Comparison of ENCODE assay signal across 11 mouse cellular contexts in the genomic region with DNA sequence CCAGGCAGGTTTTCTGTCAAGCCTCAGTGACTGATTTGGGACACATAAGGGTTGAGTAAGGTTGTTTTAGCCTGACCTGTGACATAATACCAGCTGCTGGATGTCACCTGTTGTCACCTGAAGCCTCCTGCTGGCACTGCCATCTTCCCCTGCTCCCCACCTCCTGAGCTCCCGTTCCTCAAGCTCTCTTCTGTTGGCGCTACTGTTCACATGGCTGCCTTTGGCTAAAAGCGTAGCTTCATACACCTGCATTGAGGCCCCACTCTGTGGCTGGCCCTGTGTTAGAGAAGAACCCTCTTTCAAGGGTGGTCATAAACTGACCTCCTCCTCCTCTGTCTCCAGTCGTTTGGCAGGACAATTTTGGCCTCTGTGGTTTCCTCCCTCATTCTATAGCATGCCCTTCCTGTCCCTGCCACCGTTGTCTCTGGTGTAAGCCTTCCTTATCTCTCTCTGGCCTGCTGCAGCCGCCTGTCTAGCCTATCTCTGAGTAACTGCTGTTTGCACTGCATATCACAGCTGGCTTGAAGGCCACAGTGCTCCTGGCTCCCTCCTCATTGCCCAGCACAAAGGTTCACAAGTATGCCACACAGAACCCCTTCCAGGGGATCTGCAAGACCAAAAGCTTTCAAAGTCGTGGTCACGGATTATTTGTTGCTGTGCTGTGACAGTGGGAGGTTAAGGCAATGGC. TPM values are rescaled to one million over a fixed set of nuclear protein-coding genes. Genes with fewer than 3 reads are reported as not detected.
DNase-seq lines count a peak whose midpoint lies in the region; ATAC-seq lines count a peak whose summit lies in the region.
"Had no signal": no experiment of that assay in that cellular context is flagged by ENCODE, and none has a peak within 500 bp of the region (broad histone marks: within the 10 kb centered on the region; RNA-seq: fewer than 3 reads in every experiment).

No protein-coding gene starts in this region.

- H3K4me1 ChIP-seq in kidney, embryonic 16.5 days (ENCODE audit: insufficient read depth, low read length): no peaks in the 10 kb centered on the region
- H3K4me1 ChIP-seq in liver, embryonic 12.5 days: peaks cover 85% of the 10 kb centered on the region
- 0 out of 2 replicates have a peak, but pooled peaks cover 5% of the 10 kb centered on the region for H3K4me1 ChIP-seq in stomach, embryonic 15.5 days
- H3K4me1 ChIP-seq in hindbrain, embryonic 11.5 days (replicated peaks; ENCODE audit: control insufficient read depth, insufficient read depth, low read length): no peaks in the 10 kb centered on the region

- peak; percentile 27; the same call in 1 of the 2 replicates for ATAC-seq in kidney, embryonic 16.5 days (ENCODE audit: low FRiP score, low TSS enrichment)
- ATAC-seq in liver, embryonic 12.5 days: peak; percentile 99
- peak; percentile 97 for ATAC-seq in stomach, embryonic 15.5 days (ENCODE audit: insufficient read depth, low FRiP score, low read depth)
- no peak for ATAC-seq in CD4-positive, CD25-positive, alpha-beta regulatory T cell, adult 4 months
- ATAC-seq in hindbrain, embryonic 11.5 days (ENCODE audit: low FRiP score): no peak

- WGBS in kidney, embryonic 16.5 days: 61% methylated on average over 8 of the region's 8 CpGs
- WGBS in liver, embryonic 12.5 days (ENCODE audit: insufficient replicate concordance): 5% methylated on average over 8 of the region's 8 CpGs
- WGBS in stomach, embryonic 15.5 days: 47% methylated on average over 8 of the region's 8 CpGs
- WGBS in hindbrain, embryonic 11.5 days: 69% methylated on average over 8 of the region's 8 CpGs

- H3K27me3 ChIP-seq in kidney, embryonic 16.5 days (ENCODE audit: insufficient read depth, low read length): no peaks in the 10 kb centered on the region
- no peaks in the 10 kb centered on the region for H3K27me3 ChIP-seq in liver, embryonic 12.5 days (replicated peaks)
- no peaks in the 10 kb centered on the region for H3K27me3 ChIP-seq in stomach, embryonic 15.5 days (replicated peaks)
- H3K27me3 ChIP-seq in hindbrain, embryonic 11.5 days (ENCODE audit: control insufficient read depth, insufficient read depth, low read length): no peaks in the 10 kb centered on the region
- H3K27me3 ChIP-seq: embryonic facial prominence, embryonic 13.5 days; midbrain, embryonic 12.5 days had no signal

- peaks cover 16% of the 10 kb centered on the region for H3K36me3 ChIP-seq in kidney, embryonic 16.5 days (ENCODE audit: insufficient read depth, low read length)
- H3K36me3 ChIP-seq in liver, embryonic 12.5 days: peaks cover 84% of the 10 kb centered on the region
- H3K36me3 ChIP-seq in stomach, embryonic 15.5 days: peaks cover 20% of the 10 kb centered on the region
- H3K36me3 ChIP-seq in hindbrain, embryonic 11.5 days (ENCODE audit: control insufficient read depth, insufficient read depth, low read length): 0 out of 2 replicates have a peak, but pooled peaks cover 2% of the 10 kb centered on the region

- no peak overlapping the region for H3K9ac ChIP-seq in kidney, embryonic 16.5 days (replicated peaks; ENCODE audit: low read length)
- H3K9ac ChIP-seq in liver, embryonic 12.5 days: peak overlapping the region; percentile 65
- H3K9ac ChIP-seq in stomach, embryonic 15.5 days: no peak overlapping the region
- no peak overlapping the region for H3K9ac ChIP-seq in hindbrain, embryonic 11.5 days (ENCODE audit: low read depth, low read length)
- H3K9ac ChIP-seq: embryonic facial prominence, embryonic 13.5 days; midbrain, embryonic 12.5 days had no signal

- H3K27ac ChIP-seq in kidney, embryonic 16.5 days (ENCODE audit: low read length): no peak overlapping the region
- H3K27ac ChIP-seq in liver, embryonic 12.5 days: peak overlapping the region; percentile 94
- peak overlapping the region; percentile 48 for H3K27ac ChIP-seq in stomach, embryonic 15.5 days
- no peak overlapping the region for H3K27ac ChIP-seq in hindbrain, embryonic 11.5 days (ENCODE audit: low read depth, low read length)
- H3K27ac ChIP-seq: embryonic facial prominence, embryonic 13.5 days; midbrain, embryonic 12.5 days had no signal

- H3K4me3 ChIP-seq in kidney, embryonic 16.5 days (ENCODE audit: low read length): no peak overlapping the region
- H3K4me3 ChIP-seq in liver, embryonic 12.5 days: peak overlapping the region; percentile 36
- no peak overlapping the region for H3K4me3 ChIP-seq in stomach, embryonic 15.5 days (replicated peaks)
- no peak overlapping the region for H3K4me3 ChIP-seq in hindbrain, embryonic 11.5 days (ENCODE audit: low read depth, low read length)
- H3K4me3 ChIP-seq: embryonic facial prominence, embryonic 13.5 days; midbrain, embryonic 12.5 days had no signal

- DNase-seq in kidney, adult 9 months: no peak
- DNase-seq in c-Kit-positive CD71-positive TER-119-positive erythroid progenitor cells, embryonic 14.5 days (ENCODE audit: low spot score): peak; percentile 87
- DNase-seq in hindbrain, embryonic 11.5 days (ENCODE audit: low spot score): no peak
- DNase-seq: gastrocnemius, postnatal 14 days; kidney, adult 8-10 months had no signal

- H3K4me2 ChIP-seq in kidney, embryonic 16.5 days (replicated peaks; ENCODE audit: low read depth, low read length): no peak overlapping the region
- peak overlapping the region; percentile 69 for H3K4me2 ChIP-seq in liver, embryonic 12.5 days
- no peak overlapping the region for H3K4me2 ChIP-seq in stomach, embryonic 15.5 days
- H3K4me2 ChIP-seq in hindbrain, embryonic 11.5 days (replicated peaks; ENCODE audit: low read depth, low read length): no peak overlapping the region
- H3K4me2 ChIP-seq: embryonic facial prominence, embryonic 13.5 days; midbrain, embryonic 12.5 days had no signal

- no peaks in the 10 kb centered on the region for H3K9me3 ChIP-seq in kidney, embryonic 16.5 days (ENCODE audit: low read length)
- no peaks in the 10 kb centered on the region for H3K9me3 ChIP-seq in liver, embryonic 12.5 days (replicated peaks)
- no peaks in the 10 kb centered on the region for H3K9me3 ChIP-seq in stomach, embryonic 15.5 days
- no peaks in the 10 kb centered on the region for H3K9me3 ChIP-seq in hindbrain, embryonic 11.5 days (ENCODE audit: control insufficient read depth, low read length)
- H3K9me3 ChIP-seq: embryonic facial prominence, embryonic 13.5 days; midbrain, embryonic 12.5 days had no signal

RNA-seq across cellular contexts. Expression of a gene that starts 10.1 kb away (rescaled TPM):
- polyA plus RNA-seq in kidney, embryonic 16.5 days (2015; fragmentation: Nextera tagmentation; extraction: Ambion mirVana): 29.9 and 31.0 TPM in 2 replicates
- 45.2 and 47.2 TPM in 2 replicates for polyA plus RNA-seq in liver, embryonic 12.5 days (2016; fragmentation: Nextera tagmentation; extraction: Ambion mirVana)
- 43.1 and 58.5 TPM in 2 replicates for polyA plus RNA-seq in stomach, embryonic 15.5 days (2015; fragmentation: Nextera tagmentation; extraction: Ambion mirVana)
- 10 to 100 TPM; 43.4 to 47.5 TPM for polyA plus RNA-seq in CD4-positive, CD25-positive, alpha-beta regulatory T cell, adult 4 months (2017; shearing (Covaris generic))
- 15.5 and 19.3 TPM in 2 replicates for polyA plus RNA-seq in hindbrain, embryonic 11.5 days (2014; fragmentation: Nextera tagmentation; extraction: Ambion mirVana)

RNA-seq across cellular contexts. Expression of a gene that starts 21.2 kb away (rescaled TPM):
- 11.8 and 15.2 TPM in 2 replicates for polyA plus RNA-seq in kidney, embryonic 16.5 days (2015; fragmentation: Nextera tagmentation; extraction: Ambion mirVana)
- polyA plus RNA-seq in liver, embryonic 12.5 days (2016; fragmentation: Nextera tagmentation; extraction: Ambion mirVana): 7.4 and 8.3 TPM in 2 replicates
- polyA plus RNA-seq in stomach, embryonic 15.5 days (2015; fragmentation: Nextera tagmentation; extraction: Ambion mirVana): 11.8 and 13.5 TPM in 2 replicates
- polyA plus RNA-seq in CD4-positive, CD25-positive, alpha-beta regulatory T cell, adult 4 months (2017; shearing (Covaris generic)): 10 to 100 TPM; 13.5 to 15.8 TPM
- 3.3 and 4.6 TPM in 2 replicates for polyA plus RNA-seq in hindbrain, embryonic 11.5 days (2014; fragmentation: Nextera tagmentation; extraction: Ambion mirVana)

RNA-seq across cellular contexts. Expression of a gene that starts 35.1 kb away (rescaled TPM):
- polyA plus RNA-seq in kidney, embryonic 16.5 days (2015; fragmentation: Nextera tagmentation; extraction: Ambion mirVana): 0.07 TPM in 1 of 2 replicates, not detected in the other
- polyA plus RNA-seq in liver, embryonic 12.5 days (2016; fragmentation: Nextera tagmentation; extraction: Ambion mirVana): not detected in 2 replicates
- not detected in 2 replicates for polyA plus RNA-seq in stomach, embryonic 15.5 days (2015; fragmentation: Nextera tagmentation; extraction: Ambion mirVana)
- not detected for polyA plus RNA-seq in CD4-positive, CD25-positive, alpha-beta regulatory T cell, adult 4 months (2017; shearing (Covaris generic))
- not detected in 2 replicates for polyA plus RNA-seq in hindbrain, embryonic 11.5 days (2014; fragmentation: Nextera tagmentation; extraction: Ambion mirVana)
- polyA plus RNA-seq: embryonic facial prominence, embryonic 13.5 days; midbrain, embryonic 12.5 days had no signal

RNA-seq across cellular contexts. Expression of a gene that starts 41.3 kb away (rescaled TPM):
- polyA plus RNA-seq in kidney, embryonic 16.5 days (2015; fragmentation: Nextera tagmentation; extraction: Ambion mirVana): 0.10 TPM in 1 of 2 replicates, not detected in the other
- not detected in 2 replicates for polyA plus RNA-seq in liver, embryonic 12.5 days (2016; fragmentation: Nextera tagmentation; extraction: Ambion mirVana)
- polyA plus RNA-seq in stomach, embryonic 15.5 days (2015; fragmentation: Nextera tagmentation; extraction: Ambion mirVana): not detected in 2 replicates
- polyA plus RNA-seq in CD4-positive, CD25-positive, alpha-beta regulatory T cell, adult 4 months (2017; shearing (Covaris generic)): not detected
- not detected in 2 replicates for polyA plus RNA-seq in hindbrain, embryonic 11.5 days (2014; fragmentation: Nextera tagmentation; extraction: Ambion mirVana)
- polyA plus RNA-seq: embryonic facial prominence, embryonic 13.5 days had no signal

Comparison
In these comparisons a context has a peak if more than half of its experiments do, and no peak if none do; other contexts are left out.
1. ATAC-seq: peak in kidney, embryonic 16.5 days (single experiment), liver, embryonic 12.5 days (single experiment) and stomach, embryonic 15.5 days (single experiment); none in CD4-positive, CD25-positive, alpha-beta regulatory T cell, adult 4 months (single experiment) and hindbrain, embryonic 11.5 days (single experiment).
2. H3K27ac ChIP-seq: peak in liver, embryonic 12.5 days (single experiment) and stomach, embryonic 15.5 days (single experiment); none in kidney, embryonic 16.5 days (single experiment) and hindbrain, embryonic 11.5 days (single experiment).